Mouse (Mus musculus) bone marrow, adult 2 months (tissue): ENCODE results near the gene E330009J07Rik. TPM values are rescaled to one million over a fixed set of nuclear protein-coding genes. Genes with fewer than 3 reads are reported as not detected.

Experiments
- H3K27ac ChIP-seq: fragments of 200-500 bp; 2 replicates; pipeline ENCODE4 v1.5.1; 2012; ENCODE audit warnings: low read depth, mild to moderate bottlenecking, control low read depth, inconsistent platforms, low read length; ENCODE audit not compliant: control insufficient read depth, poor library complexity, insufficient read depth
- H3K4me1 ChIP-seq: fragments of 200-500 bp; 2 replicates; pipeline ENCODE4 v1.6.1; 2011; ENCODE audit warnings: low read length; ENCODE audit not compliant: control insufficient read depth, insufficient read depth
- H3K4me3 ChIP-seq: fragments of 200-500 bp; replicated peaks from 2 replicates; pipeline ENCODE3; 2011; ENCODE audit warnings: mild to moderate bottlenecking, low read depth, low read length, control low read depth; ENCODE audit not compliant: control insufficient read depth
- CTCF ChIP-seq: fragments of 200-500 bp; IDR thresholded peaks from 2 replicates; pipeline ENCODE4 v1.5.1; 2011; ENCODE audit warnings: low read length, control low read depth; ENCODE audit not compliant: control insufficient read depth, insufficient read depth
- POLR2A ChIP-seq: fragments of 200-500 bp; IDR thresholded peaks from 2 replicates; pipeline ENCODE4 v1.6.1; 2011; ENCODE audit warnings: low read depth, mild to moderate bottlenecking, control low read depth, low read length, borderline replicate concordance; ENCODE audit not compliant: control insufficient read depth
- WGBS: fragments of 180-500 bp; shearing (Covaris S2); methylation state at CpG from one replicate; pipeline ENCODE4 v1.1.7; 2018; 5-methylcytosine and 5-hydroxymethylcytosine counted together
- polyA plus RNA-seq: library from polyadenylated mRNA; stranded (reverse); fragments of >200 nt; gene quantifications from 2 replicates; pipeline ENCODE4 v1.2.4, GENCODE M21; 2011; ENCODE audit warnings: low replicate concordance; ENCODE audit not compliant: missing spikeins, insufficient read depth, insufficient read length

Gene E330009J07Rik
- polyA plus RNA-seq, 1 experiment = 3.8 TPM

DNA sequence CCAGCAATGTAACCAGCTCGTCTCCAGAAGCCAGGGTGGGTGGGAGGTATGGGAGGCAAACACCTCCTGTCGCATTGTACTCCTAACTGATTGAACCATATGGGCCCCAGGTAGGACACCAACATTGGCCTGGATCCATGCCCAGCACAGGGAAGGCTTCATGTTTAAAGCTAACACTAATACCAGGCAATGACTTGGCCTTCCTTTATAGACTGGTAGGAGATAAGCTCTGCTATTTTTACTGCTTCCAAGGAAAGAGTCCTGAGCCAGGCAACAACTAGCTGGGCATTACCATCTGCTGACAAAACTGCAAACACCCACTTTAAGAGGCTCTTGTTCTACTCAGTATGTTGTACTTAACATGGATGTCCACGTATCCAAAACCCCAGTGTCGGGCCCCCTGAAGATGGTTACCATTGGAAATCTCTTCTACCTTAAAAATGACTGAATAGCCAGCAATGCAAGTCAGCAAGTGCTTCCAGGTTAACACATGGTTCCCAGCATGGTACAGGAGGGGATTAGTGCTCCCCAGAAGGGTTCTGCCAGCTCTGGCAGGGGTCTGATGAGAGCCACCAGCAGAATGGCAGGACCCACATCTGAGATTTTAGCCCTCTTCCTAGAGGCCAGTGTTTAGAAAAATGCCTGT is 32.2 kb downstream of the E330009J07Rik start:
- Histone ChIP-seq H3K4me3 (no peak overlapping the region), H3K4me1 (no peaks in the 10 kb centered on the region), H3K27ac (no peak overlapping the region)
- no peak for TF ChIP-seq CTCF
- 84% methylated on average over 4 of the region's 4 CpGs for WGBS

DNA sequence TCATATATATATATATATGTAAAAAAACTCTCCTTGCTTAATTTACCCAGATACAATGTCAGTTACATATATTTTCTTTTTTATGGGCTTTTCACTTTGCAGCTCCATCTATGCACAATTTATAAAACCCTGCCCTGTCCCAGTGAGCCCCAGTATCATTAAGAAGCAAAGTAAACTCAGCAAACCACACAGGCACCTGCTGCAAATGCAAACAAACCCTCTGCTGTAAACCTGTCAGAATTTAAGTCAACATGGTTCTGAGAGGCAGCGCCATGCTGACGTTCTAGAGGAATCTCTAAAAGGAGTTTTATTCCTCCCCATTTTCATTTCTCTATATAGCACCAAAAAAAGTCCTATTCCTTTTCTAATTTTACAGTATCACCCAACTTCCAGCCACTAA is 33.9 kb downstream of the E330009J07Rik start:
- no peaks in the 10 kb centered on the region for H3K4me1 ChIP-seq
- TF ChIP-seq POLR2A (no peak), CTCF (no peak)
- 93% methylated on average over 2 of the region's 2 CpGs for WGBS

DNA sequence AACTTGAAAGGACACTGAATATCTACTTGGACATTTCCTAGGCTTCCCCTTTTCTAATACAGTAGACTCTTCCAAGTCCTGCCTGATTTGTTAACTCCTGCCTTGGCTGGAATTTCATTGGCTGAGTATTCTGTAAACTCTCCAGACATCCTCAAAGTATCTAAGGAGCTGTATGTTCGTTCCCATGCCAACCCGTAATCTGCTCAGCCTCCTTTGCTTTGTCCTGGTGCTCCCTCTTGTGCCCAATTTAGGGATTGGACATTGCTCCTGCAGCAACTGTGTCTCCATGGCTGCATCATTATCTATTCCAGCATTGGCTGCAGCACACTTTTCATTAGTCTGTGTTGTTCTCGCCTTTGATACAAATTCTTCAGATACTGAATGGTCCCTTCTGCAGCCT is 42.7 kb downstream of the E330009J07Rik start:
- no peaks in the 10 kb centered on the region for H3K4me1 ChIP-seq
- no peak overlapping the region for H3K27ac ChIP-seq
- TF ChIP-seq POLR2A (no peak), CTCF (peak; percentile 44; the same call in 1 of the 2 replicates)
- 67% methylated on average over 3 of the region's 3 CpGs for WGBS
- no peak overlapping the region for H3K4me3 ChIP-seq

More for the DNA sequence above, 33.9 kb downstream of the E330009J07Rik start:
- H3K27ac ChIP-seq = no peak overlapping the region
- no peak overlapping the region for H3K4me3 ChIP-seq

DNA sequence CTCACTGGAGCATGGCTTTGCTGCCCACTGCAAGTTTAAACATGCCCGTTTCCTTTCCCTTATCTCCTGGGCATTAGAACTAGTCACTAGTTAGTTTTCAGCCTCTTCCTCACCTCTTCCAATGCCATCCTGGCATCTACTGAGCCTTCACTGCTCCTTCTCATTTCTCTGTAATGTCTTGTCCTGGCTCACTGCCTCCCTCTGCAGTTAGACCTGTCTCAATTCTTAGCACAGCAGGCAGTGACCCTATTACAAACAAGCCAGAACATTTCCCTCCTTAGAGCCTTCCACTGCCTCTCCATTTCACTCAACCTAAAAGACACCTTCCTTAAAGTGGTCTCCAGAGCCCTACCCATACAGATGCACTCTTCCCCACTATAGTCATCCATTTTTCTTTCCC is 45.0 kb downstream of the E330009J07Rik start:
- no peak overlapping the region for H3K4me3 ChIP-seq
- no peak for TF ChIP-seq CTCF
- TF ChIP-seq POLR2A = no peak
- no peaks in the 10 kb centered on the region for H3K4me1 ChIP-seq
- no peak overlapping the region for H3K27ac ChIP-seq
- 82% methylated on average over 1 of the region's 1 CpGs for WGBS

DNA sequence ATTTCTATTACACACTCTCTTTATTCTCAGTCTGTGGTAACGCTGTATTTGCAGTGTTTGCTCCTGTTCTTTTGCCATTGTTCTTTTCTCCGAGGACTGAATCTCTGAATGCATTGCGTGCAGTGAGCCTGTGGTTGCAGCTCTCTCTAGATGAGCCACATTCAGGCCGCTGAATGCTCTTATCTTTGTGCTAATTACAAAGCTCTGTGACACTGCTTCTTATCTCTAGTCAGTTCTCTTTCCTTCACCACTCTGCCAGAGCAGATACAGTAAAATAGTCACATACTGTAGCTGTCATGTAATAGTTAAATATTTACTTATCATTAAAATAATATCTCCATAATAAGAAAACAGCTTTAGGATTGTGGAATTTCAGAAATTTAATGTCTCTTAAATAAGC is 47.3 kb downstream of the E330009J07Rik start:
- Histone ChIP-seq H3K4me3 (no peak overlapping the region), H3K4me1 (no peaks in the 10 kb centered on the region), H3K27ac (no peak overlapping the region)
- 61% methylated on average over 4 of the region's 4 CpGs for WGBS
- TF ChIP-seq CTCF (no peak), POLR2A (no peak)

DNA sequence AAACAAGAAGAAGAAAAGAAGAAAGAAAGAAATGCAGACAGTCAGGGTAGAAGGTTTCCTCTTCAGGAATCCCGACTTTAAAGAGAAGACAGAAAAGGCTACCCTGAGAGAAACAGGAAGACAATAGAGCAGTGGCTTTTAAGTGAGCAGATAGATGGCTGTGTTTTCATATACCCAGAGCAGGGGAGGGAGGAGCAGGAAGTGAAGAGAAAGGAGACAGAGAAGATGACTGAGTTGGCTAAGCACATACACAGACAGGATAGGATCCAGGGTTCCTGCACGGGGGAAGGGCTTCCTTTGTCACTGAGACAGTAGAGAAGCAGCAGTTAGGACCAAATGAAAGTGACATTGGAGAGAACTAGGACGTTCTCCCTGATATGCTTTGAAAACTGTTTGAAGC is 50.3 kb downstream of the E330009J07Rik start:
- TF ChIP-seq CTCF = no peak
- TF ChIP-seq POLR2A = no peak
- H3K27ac ChIP-seq = no peak overlapping the region
- H3K4me1 ChIP-seq = no peaks in the 10 kb centered on the region
- 51% methylated on average over 3 of the region's 3 CpGs for WGBS
- H3K4me3 ChIP-seq = no peak overlapping the region

DNA sequence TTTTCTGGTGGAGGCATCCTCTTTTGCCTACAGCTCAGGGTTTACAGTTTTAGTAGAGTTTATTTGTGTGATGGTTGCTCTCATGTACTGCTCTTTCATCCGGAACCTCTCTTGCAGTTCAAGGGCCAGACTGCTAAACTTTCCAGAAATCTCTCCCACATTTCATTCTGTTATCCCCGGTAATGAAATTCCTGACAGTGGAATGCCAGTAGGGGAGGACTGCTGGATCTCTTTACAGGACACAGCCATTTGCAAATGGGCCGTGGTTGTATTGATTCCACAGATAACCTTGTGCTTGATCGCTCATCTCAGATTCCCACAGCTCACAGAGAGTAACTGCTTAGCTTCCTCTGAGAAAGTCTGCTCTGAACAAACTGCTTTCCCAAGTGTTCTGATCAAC is 54.0 kb downstream of the E330009J07Rik start:
- no peak overlapping the region for H3K4me3 ChIP-seq
- no peaks in the 10 kb centered on the region for H3K4me1 ChIP-seq
- no peak overlapping the region for H3K27ac ChIP-seq
- WGBS = 88% methylated on average over 4 of the region's 4 CpGs
- TF ChIP-seq POLR2A (no peak), CTCF (no peak)

DNA sequence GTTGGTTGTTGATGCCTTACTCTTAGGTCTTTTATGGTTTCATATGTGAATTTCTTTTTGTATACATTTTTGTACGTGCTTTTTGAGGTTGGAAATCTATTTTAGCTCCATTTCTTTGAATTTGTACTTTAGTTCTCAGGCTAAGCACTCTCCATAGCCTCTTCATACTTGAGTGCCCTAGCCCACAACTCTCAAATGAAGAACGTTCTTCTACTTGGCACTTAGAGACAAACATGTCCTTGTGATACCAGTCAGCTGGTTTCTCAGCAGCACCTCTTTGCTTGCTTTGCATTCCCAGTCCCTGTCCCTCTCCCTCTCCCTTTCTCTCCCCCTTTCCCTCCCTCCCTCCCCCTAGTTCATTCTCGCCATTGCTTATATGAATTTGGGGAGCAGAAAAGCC is 55.8 kb downstream of the E330009J07Rik start:
- 79% methylated on average over 3 of the region's 3 CpGs for WGBS
- Histone ChIP-seq H3K4me1 (no peaks in the 10 kb centered on the region), H3K27ac (no peak overlapping the region), H3K4me3 (no peak overlapping the region)
- TF ChIP-seq CTCF (no peak), POLR2A (no peak)

DNA sequence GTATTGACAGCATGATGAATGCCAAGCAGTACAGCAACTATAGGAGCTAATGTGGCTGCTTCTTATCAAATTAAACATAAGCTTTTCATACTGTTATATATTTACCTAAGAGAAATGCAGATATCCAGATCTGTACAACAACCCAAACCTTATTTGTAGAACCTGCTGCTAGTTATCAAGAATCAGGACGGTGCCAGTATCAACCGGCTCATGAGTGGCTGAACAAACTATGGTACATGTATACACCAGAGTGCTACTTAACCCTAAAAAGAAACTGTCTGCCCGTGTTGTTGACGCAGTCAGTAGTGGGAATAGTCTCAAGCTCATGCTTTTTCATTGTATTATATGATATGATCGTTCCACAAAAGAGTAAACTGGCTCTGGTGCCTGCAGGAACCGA is 64.9 kb downstream of the E330009J07Rik start:
- no peak overlapping the region for H3K4me3 ChIP-seq
- WGBS = 87% methylated on average over 6 of the region's 6 CpGs
- no peak overlapping the region for H3K27ac ChIP-seq
- no peaks in the 10 kb centered on the region for H3K4me1 ChIP-seq
- TF ChIP-seq CTCF (no peak), POLR2A (no peak)
